Mouse (Mus musculus) limb, embryonic 15.5 days (tissue): ENCODE measurements around the gene A330070K13Rik. TPM values are rescaled to one million over a fixed set of nuclear protein-coding genes. Genes with fewer than 3 reads are reported as not detected.

Source experiments
- polyA plus RNA-seq: library from polyadenylated mRNA; unstranded; fragments of >200 nt; fragmentation: Nextera tagmentation; extraction: Ambion mirVana; gene quantifications from 2 replicates; pipeline ENCODE4 v1.2.1, GENCODE M21; 2015

Gene A330070K13Rik
- polyA plus RNA-seq, 1 experiment from 2014 or later, result not detected

Other genes with a start within 250 kb of the A330070K13Rik start
- 6.4 and 6.9 TPM in 2 replicates for gene Kctd7, start 239.8 kb downstream of the A330070K13Rik start, polyA plus RNA-seq
- gene Rabgef1, start 212.8 kb downstream of the A330070K13Rik start, polyA plus RNA-seq, result 30.6 and 31.8 TPM in 2 replicates
- gene Tmem248, start 167.6 kb downstream of the A330070K13Rik start, polyA plus RNA-seq, result 26.3 and 37.7 TPM in 2 replicates
- gene Sbds, start 129.1 kb downstream of the A330070K13Rik start, polyA plus RNA-seq, result 71.2 and 77.9 TPM in 2 replicates
- gene Tyw1, start 129.0 kb downstream of the A330070K13Rik start, polyA plus RNA-seq, result 23.1 and 25.1 TPM in 2 replicates
- gene Caln1, start 15.2 kb downstream of the A330070K13Rik start, polyA plus RNA-seq, result 1.1 and 2.1 TPM in 2 replicates